Mouse (Mus musculus): ENCODE data around the gene Nipbl.

DNA sequence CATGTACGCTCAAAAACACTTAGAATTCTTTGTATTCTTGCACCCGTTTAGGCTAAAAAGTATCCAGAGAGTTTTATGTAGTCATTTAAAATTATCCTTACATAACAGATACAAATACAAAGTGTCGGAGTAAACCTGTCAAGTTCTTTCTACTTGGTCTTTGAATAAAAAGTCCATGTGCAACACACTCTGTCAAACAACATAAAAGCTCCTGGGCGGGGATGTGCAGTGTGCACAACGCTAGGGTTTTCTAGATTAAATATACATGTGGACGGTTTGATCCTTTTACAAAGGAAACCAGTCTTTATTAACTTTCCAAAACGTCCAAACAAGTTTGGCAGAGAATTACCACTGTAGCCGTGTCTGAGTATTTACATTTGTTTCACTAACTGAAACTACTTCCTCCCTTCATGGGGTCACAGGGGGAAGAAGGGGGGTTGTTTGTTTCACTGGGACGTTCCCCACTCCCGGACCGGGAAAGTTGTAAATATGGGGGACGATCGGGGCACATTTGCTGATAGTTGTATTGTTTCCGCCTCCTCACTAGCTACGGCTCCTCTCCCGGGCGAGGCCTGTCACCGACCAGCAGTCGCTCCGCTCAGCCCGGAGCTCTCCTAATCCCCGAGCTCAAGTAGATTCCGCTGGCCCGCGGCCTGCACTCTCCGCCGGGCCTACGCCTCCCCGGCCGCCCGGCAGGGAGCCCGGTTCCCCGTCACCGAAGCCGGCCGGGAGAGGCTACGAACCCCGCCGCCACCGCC is 916 bp downstream of the Nipbl start:
- 0 out of 2 replicates have a peak, but pooled peaks have one; percentile 10 for TF ChIP-seq POLR2A (IDR thresholded peaks at IDR 0.05; ENCODE audit: low read depth, low read length)
- TF ChIP-seq CTCF (IDR thresholded peaks at IDR 0.05; ENCODE audit: borderline replicate concordance, insufficient read depth, low read length), result no peak

Measured in embryonic fibroblast, embryonic 13.5 days (primary cell).